Mouse (Mus musculus): ENCODE measurements around the gene Gzmd. TPM values are rescaled to one million over a fixed set of nuclear protein-coding genes. Genes with fewer than 3 reads are reported as not detected.

Gzmd gene
- polyA plus RNA-seq, 1 experiment = not detected

DNA sequence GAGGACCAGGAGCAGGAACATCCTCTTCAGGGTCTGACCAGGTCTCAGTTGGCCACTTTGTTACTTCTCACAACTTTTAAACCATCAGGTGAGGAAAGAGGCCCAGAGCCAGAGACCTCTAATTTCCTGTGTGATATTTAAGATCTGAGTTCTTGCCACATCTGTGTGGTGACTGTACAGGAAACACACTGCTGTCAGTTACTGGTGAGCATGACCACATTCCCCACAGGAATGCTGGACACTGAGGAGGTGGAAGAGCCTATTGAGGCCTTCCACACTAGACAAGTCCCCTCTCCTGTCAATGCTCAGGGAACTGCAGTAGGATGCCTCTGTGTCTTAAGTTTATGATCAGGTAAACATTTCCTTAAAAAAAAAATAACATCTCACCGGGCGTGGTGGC, 47.2 kb downstream of the Gzmd start, which contains the start of gene Mcpt8:
TSS of gene Mcpt8 (minus strand) at position 107 of the 400 bp plus-strand sequence.
- TF ChIP-seq CTCF (IDR thresholded peaks at IDR 0.05; ENCODE audit: borderline replicate concordance, control insufficient read depth, extremely low read depth, insufficient read depth, low read length, poor library complexity) = no peak
- no peak for TF ChIP-seq POLR2A (IDR thresholded peaks at IDR 0.05; ENCODE audit: control insufficient read depth, extremely low read depth, insufficient read depth, low read length, poor library complexity)
- WGBS = 76% methylated on average over 2 of the region's 2 CpGs
- Histone ChIP-seq H3K4me3 (ENCODE audit: control insufficient read depth, insufficient read depth, low read length) (no peak within 1 kb of the TSS), H3K27ac (ENCODE audit: control insufficient read depth, insufficient read depth, low read length) (no peak within 1 kb of the TSS), H3K27me3 (ENCODE audit: control insufficient read depth, insufficient read depth, low read length) (no peaks in the 10 kb centered on the region), H3K36me3 (ENCODE audit: control insufficient read depth, insufficient read depth, low read length) (no peaks in the 10 kb centered on the region), H3K4me1 (replicated peaks; ENCODE audit: control insufficient read depth, insufficient read depth, low read length) (no peaks in the 10 kb centered on the region)
- DNase-seq = no peak

DNA sequence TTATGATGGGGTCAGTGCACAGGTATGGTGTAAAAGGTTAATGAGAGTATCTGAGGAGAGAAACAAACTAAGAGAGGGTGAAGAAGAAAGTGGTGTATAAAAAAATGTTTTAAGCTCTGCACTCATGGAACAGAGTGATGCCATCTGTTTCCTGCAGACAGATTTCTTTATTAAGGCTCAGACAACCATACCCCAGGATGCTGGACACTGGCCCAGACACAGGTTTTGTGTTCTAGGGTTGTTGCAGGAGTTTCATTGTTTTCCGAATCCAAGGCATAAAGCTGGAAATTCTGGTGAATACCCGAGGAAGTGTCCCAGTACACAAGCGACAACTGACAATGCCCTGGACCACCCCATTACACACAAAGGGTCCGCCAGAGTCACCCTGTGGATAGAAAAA, 50.4 kb downstream of the Gzmd start:
- no peak for DNase-seq
- H3K4me1 ChIP-seq (replicated peaks; ENCODE audit: control insufficient read depth, insufficient read depth, low read length) = no peaks in the 10 kb centered on the region
- H3K27me3 ChIP-seq (ENCODE audit: control insufficient read depth, insufficient read depth, low read length) = no peaks in the 10 kb centered on the region
- no peak overlapping the region for H3K4me3 ChIP-seq (ENCODE audit: control insufficient read depth, insufficient read depth, low read length)
- WGBS = 64% methylated on average over 4 of the region's 4 CpGs
- no peaks in the 10 kb centered on the region for H3K36me3 ChIP-seq (ENCODE audit: control insufficient read depth, insufficient read depth, low read length)
- TF ChIP-seq CTCF (IDR thresholded peaks at IDR 0.05; ENCODE audit: borderline replicate concordance, control insufficient read depth, extremely low read depth, insufficient read depth, low read length, poor library complexity) (no peak), POLR2A (IDR thresholded peaks at IDR 0.05; ENCODE audit: control insufficient read depth, extremely low read depth, insufficient read depth, low read length, poor library complexity) (no peak)
- H3K27ac ChIP-seq (ENCODE audit: control insufficient read depth, insufficient read depth, low read length) = no peak overlapping the region

Other genes starting within 250 kb of the Gzmd start
- 0.04 and 0.09 TPM in 2 replicates for gene Cbln3, start 248.2 kb downstream of the Gzmd start, polyA plus RNA-seq (2012; rRNA removed)
- gene Khnyn, start 247.7 kb downstream of the Gzmd start, polyA plus RNA-seq (2012; rRNA removed) = 33.7 and 35.5 TPM in 2 replicates
- gene Sdr39u1, start 232.3 kb downstream of the Gzmd start, polyA plus RNA-seq (2012; rRNA removed) = 50.2 and 54.8 TPM in 2 replicates
- gene Cma1, start 187.9 kb downstream of the Gzmd start, polyA plus RNA-seq (2012; rRNA removed) = 1.7 and 2.0 TPM in 2 replicates
- gene Cma2, start 181.6 kb downstream of the Gzmd start, polyA plus RNA-seq (2012; rRNA removed) = 0.28 TPM in 1 of 2 replicates, not detected in the other
- 0.66 and 0.77 TPM in 2 replicates for gene Mcpt1, start 114.6 kb downstream of the Gzmd start, polyA plus RNA-seq (2012; rRNA removed)
- gene Mcpt9, start 102.1 kb downstream of the Gzmd start, polyA plus RNA-seq (2012; rRNA removed) = not detected in 2 replicates
- 0.24 and 0.43 TPM in 2 replicates for gene Mcpt2, start 90.6 kb downstream of the Gzmd start, polyA plus RNA-seq (2012; rRNA removed)
- 1.9 and 2.9 TPM in 2 replicates for gene Mcpt4, start 70.3 kb downstream of the Gzmd start, polyA plus RNA-seq (2012; rRNA removed)
- gene Mcpt8, start 47.3 kb downstream of the Gzmd start, polyA plus RNA-seq (2012; rRNA removed) = 0.20 TPM in 1 of 2 replicates, not detected in the other
- gene Ctsg, start 30.0 kb downstream of the Gzmd start, polyA plus RNA-seq (2012; rRNA removed) = 0.09 and 0.74 TPM in 2 replicates
- gene Gzme, start 12.0 kb downstream of the Gzmd start, polyA plus RNA-seq (2012; rRNA removed) = not detected in 2 replicates
- gene Gzmg, start 27.0 kb upstream of the Gzmd start, polyA plus RNA-seq (2012; rRNA removed) = not detected in 2 replicates
- not detected in 2 replicates for gene Gzmn, start 42.0 kb upstream of the Gzmd start, polyA plus RNA-seq (2012; rRNA removed)
- 0.24 TPM in 1 of 2 replicates, not detected in the other for gene Gzmf, start 78.8 kb upstream of the Gzmd start, polyA plus RNA-seq (2012; rRNA removed)
- gene Gzmc, start 102.0 kb upstream of the Gzmd start, polyA plus RNA-seq (2012; rRNA removed) = 0.54 and 0.60 TPM in 2 replicates
- gene Gzmb, start 129.7 kb upstream of the Gzmd start, polyA plus RNA-seq (2012; rRNA removed) = 1.2 and 2.2 TPM in 2 replicates
- gene Atp12a, start 232.5 kb upstream of the Gzmd start, polyA plus RNA-seq (2012; rRNA removed) = 0.23 and 0.69 TPM in 2 replicates

Measured in thymus, adult 2 months (tissue).